In genomic region chr5:130363773-130364172, GRCm38 (mm10) we compare ENCODE assay signal across 19 mouse cellular contexts. TPM values are rescaled to one million over a fixed set of nuclear protein-coding genes. Genes with fewer than 3 reads are reported as not detected.
A peak's percentile ranks its signal among the peaks of the same experiment; 100 is the strongest.
DNase-seq lines count a peak whose midpoint lies in the region; ATAC-seq and TF ChIP-seq lines count a peak whose summit lies in the region.
"Had no signal": no experiment of that assay in that cellular context is flagged by ENCODE, and none has a peak within 500 bp of the region (broad histone marks: within the 10 kb centered on the region; RNA-seq: fewer than 3 reads in every experiment).

No protein-coding gene starts in this region.

- no peaks in the 10 kb centered on the region for H3K27me3 ChIP-seq in kidney, postnatal 0 days (ENCODE audit: insufficient read depth, low read length)
- H3K27me3 ChIP-seq in kidney, embryonic 16.5 days (ENCODE audit: insufficient read depth, low read length), result no peaks in the 10 kb centered on the region
- H3K27me3 ChIP-seq in embryonic facial prominence, embryonic 14.5 days (replicated peaks; ENCODE audit: control insufficient read depth, insufficient read depth, low read length), result no peaks in the 10 kb centered on the region
- H3K27me3 ChIP-seq: heart, embryonic 15.5 days; neural tube, embryonic 13.5 days had no signal

- no peak overlapping the region for H3K9ac ChIP-seq in kidney, postnatal 0 days (ENCODE audit: low read depth, low read length)
- H3K9ac ChIP-seq in kidney, embryonic 16.5 days (replicated peaks; ENCODE audit: low read length), result no peak overlapping the region
- H3K9ac ChIP-seq in embryonic facial prominence, embryonic 14.5 days (ENCODE audit: low read depth, low read length), result no peak overlapping the region
- H3K9ac ChIP-seq: heart, embryonic 15.5 days; neural tube, embryonic 13.5 days had no signal

- no peak overlapping the region for H3K4me3 ChIP-seq in kidney, postnatal 0 days (replicated peaks; ENCODE audit: low read depth, low read length)
- H3K4me3 ChIP-seq in kidney, embryonic 16.5 days (ENCODE audit: low read length), result no peak overlapping the region
- no peak overlapping the region for H3K4me3 ChIP-seq in embryonic facial prominence, embryonic 14.5 days (ENCODE audit: low read depth, low read length)
- H3K4me3 ChIP-seq: heart, embryonic 15.5 days; layer of hippocampus, adult 2 months; neural tube, embryonic 13.5 days had no signal

- no peak overlapping the region for H3K4me2 ChIP-seq in kidney, postnatal 0 days (ENCODE audit: low read length)
- H3K4me2 ChIP-seq in kidney, embryonic 16.5 days (replicated peaks; ENCODE audit: low read depth, low read length), result no peak overlapping the region
- no peak overlapping the region for H3K4me2 ChIP-seq in embryonic facial prominence, embryonic 14.5 days (ENCODE audit: low read depth, low read length)
- H3K4me2 ChIP-seq: heart, embryonic 15.5 days; midbrain, embryonic 11.5 days; neural tube, embryonic 13.5 days had no signal

- no peaks in the 10 kb centered on the region for H3K9me3 ChIP-seq in kidney, postnatal 0 days (replicated peaks; ENCODE audit: low read length)
- 0 out of 2 replicates have a peak, but pooled peaks cover 4% of the 10 kb centered on the region for H3K9me3 ChIP-seq in kidney, embryonic 16.5 days (ENCODE audit: low read length)
- no peaks in the 10 kb centered on the region for H3K9me3 ChIP-seq in embryonic facial prominence, embryonic 14.5 days (ENCODE audit: control insufficient read depth, low read length)
- H3K9me3 ChIP-seq: heart, embryonic 15.5 days; neural tube, embryonic 13.5 days had no signal

- TF ChIP-seq CTCF in kidney, postnatal 0 days (IDR thresholded peaks at IDR 0.05; ENCODE audit: low read depth), result no peak

- H3K4me1 ChIP-seq in kidney, postnatal 0 days (replicated peaks; ENCODE audit: insufficient read depth, low read length), result no peaks in the 10 kb centered on the region
- no peaks in the 10 kb centered on the region for H3K4me1 ChIP-seq in kidney, embryonic 16.5 days (ENCODE audit: insufficient read depth, low read length)
- no peaks in the 10 kb centered on the region for H3K4me1 ChIP-seq in embryonic facial prominence, embryonic 14.5 days (ENCODE audit: control insufficient read depth, insufficient read depth, low read length)
- H3K4me1 ChIP-seq: heart, embryonic 15.5 days; neural tube, embryonic 13.5 days had no signal

- DNase-seq in kidney, postnatal 0 days (ENCODE audit: low spot score), result peak; percentile 68
- DNase-seq in 416B (ENCODE audit: low read depth) (peak; percentile 22), NIH3T3 (ENCODE audit: low read depth) (peak; percentile 59)
- DNase-seq in embryonic facial prominence, embryonic 14.5 days (ENCODE audit: low spot score), result peak; percentile 81
- DNase-seq in layer of hippocampus, adult 8-10 months (ENCODE audit: low spot score in 2 of 2), result no peak
- DNase-seq in frontal cortex, postnatal 10 days (ENCODE audit: low spot score in 2 of 2), result no peak
- DNase-seq: gastrocnemius, postnatal 10 days had no signal

- WGBS in kidney, postnatal 0 days, result 35% methylated on average over 3 of the region's 3 CpGs
- 29% methylated on average over 3 of the region's 3 CpGs for WGBS in kidney, embryonic 16.5 days
- WGBS in embryonic facial prominence, embryonic 14.5 days, result 42% methylated on average over 3 of the region's 3 CpGs

- ATAC-seq in kidney, postnatal 0 days (replicated peaks; ENCODE audit: low FRiP score, low read depth), result no peak
- no peak for ATAC-seq in kidney, embryonic 16.5 days (ENCODE audit: low FRiP score, low TSS enrichment)
- ATAC-seq in embryonic facial prominence, embryonic 14.5 days (ENCODE audit: low read depth), result no peak
- ATAC-seq in inflammation-experienced regulatory T-cells, adult 6 months, result no peak
- ATAC-seq: activated CD4-positive, CD25-positive, alpha-beta regulatory T cell, adult 4 months had no signal

- no peak overlapping the region for H3K27ac ChIP-seq in kidney, postnatal 0 days
- no peak overlapping the region for H3K27ac ChIP-seq in kidney, embryonic 16.5 days (ENCODE audit: low read length)
- H3K27ac ChIP-seq in embryonic facial prominence, embryonic 14.5 days (replicated peaks; ENCODE audit: low read depth, low read length), result no peak overlapping the region
- H3K27ac ChIP-seq: heart, embryonic 15.5 days; layer of hippocampus, adult 2 months; neural tube, embryonic 13.5 days; stomach, postnatal 0 days had no signal

- no peaks in the 10 kb centered on the region for H3K36me3 ChIP-seq in kidney, postnatal 0 days (ENCODE audit: insufficient read depth, low read length)
- no peaks in the 10 kb centered on the region for H3K36me3 ChIP-seq in kidney, embryonic 16.5 days (ENCODE audit: insufficient read depth, low read length)
- no peaks in the 10 kb centered on the region for H3K36me3 ChIP-seq in embryonic facial prominence, embryonic 14.5 days (ENCODE audit: control insufficient read depth, insufficient read depth, low read length)
- H3K36me3 ChIP-seq: heart, embryonic 15.5 days; neural tube, embryonic 13.5 days had no signal

RNA-seq across cellular contexts. Expression of gene Caln1, which starts 5.5 kb away (rescaled TPM):
- polyA plus RNA-seq in kidney, postnatal 0 days (2015; fragmentation: Nextera tagmentation; extraction: Ambion mirVana), result 0.11 and 0.17 TPM in 2 replicates
- 0.28 and 0.95 TPM in 2 replicates for polyA plus RNA-seq in kidney, embryonic 16.5 days (2015; fragmentation: Nextera tagmentation; extraction: Ambion mirVana)
- polyA plus RNA-seq in embryonic facial prominence, embryonic 14.5 days (2014; fragmentation: Nextera tagmentation; extraction: Ambion mirVana), result 1.3 and 2.2 TPM in 2 replicates
- polyA plus RNA-seq in inflammation-experienced regulatory T-cells, adult 6 months (2017; shearing (Covaris generic)), result not detected
- total RNA-seq in layer of hippocampus, adult 8-10 months (2022), result 100 to 1,000 TPM; 127 to 148 (median 137) TPM
- total RNA-seq: common myeloid progenitor, adult 5-6 weeks had no signal
- polyA plus RNA-seq: activated CD4-positive, CD25-positive, alpha-beta regulatory T cell, adult 4 months; liver, embryonic 16.5 days had no signal

RNA-seq across cellular contexts. Expression of gene A330070K13Rik, which starts 20.7 kb away (rescaled TPM):
- not detected in 2 replicates for polyA plus RNA-seq in kidney, postnatal 0 days (2015; fragmentation: Nextera tagmentation; extraction: Ambion mirVana)
- not detected in 2 replicates for polyA plus RNA-seq in kidney, embryonic 16.5 days (2015; fragmentation: Nextera tagmentation; extraction: Ambion mirVana)
- not detected in 2 replicates for polyA plus RNA-seq in embryonic facial prominence, embryonic 14.5 days (2014; fragmentation: Nextera tagmentation; extraction: Ambion mirVana)
- not detected for polyA plus RNA-seq in inflammation-experienced regulatory T-cells, adult 6 months (2017; shearing (Covaris generic))
- 1 to 10 TPM; 1.3 to 4.0 (median 1.9) TPM for total RNA-seq in layer of hippocampus, adult 8-10 months (2022)
- total RNA-seq: CH12.LX; common myeloid progenitor, adult 5-6 weeks; gastrocnemius, postnatal 10 days had no signal
- polyA plus RNA-seq: activated CD4-positive, CD25-positive, alpha-beta regulatory T cell, adult 4 months; forebrain, embryonic 11.5 days; heart, embryonic 15.5 days; liver, embryonic 16.5 days; midbrain, embryonic 11.5 days; neural tube, embryonic 13.5 days; stomach, postnatal 0 days had no signal

Comparison
In these comparisons a context has a peak if more than half of its experiments do, and no peak if none do; other contexts are left out.
1. DNase-seq: peak in kidney, postnatal 0 days (single experiment), 416B (single experiment), NIH3T3 (single experiment) and embryonic facial prominence, embryonic 14.5 days (single experiment); none in layer of hippocampus, adult 8-10 months (0 of 2) and frontal cortex, postnatal 10 days (0 of 2).